Mouse (Mus musculus) naive thymus-derived CD4-positive, alpha-beta T cell, adult 5 months (primary cell): ENCODE data around the gene Itprid2. TPM values are rescaled to one million over a fixed set of nuclear protein-coding genes. Genes with fewer than 3 reads are reported as not detected.

ENCODE experiments used
- polyA plus RNA-seq: library from polyadenylated mRNA; unstranded; fragments of 100-300 nt; shearing (Covaris generic); gene quantifications from one replicate; pipeline ENCODE4 v1.2.1, GENCODE M21; 2017

Itprid2 gene
- polyA plus RNA-seq = 9.6 TPM

GRCm38 (mm10) chr2:79634528-79635400, at the start of gene Itprid2:
TSS of gene Itprid2 (plus strand) at chr2:79635352.

GRCm38 (mm10) chr2:79707575-79707974, 72.4 kb downstream of the Itprid2 start, which contains the start of gene Ppp1r1c:
TSS of gene Ppp1r1c (plus strand) at chr2:79707780.

Other genes starting within 250 kb of the Itprid2 start
- gene Neurod1, start 178.6 kb upstream of the Itprid2 start, polyA plus RNA-seq = not detected
- 3.4 TPM for gene Cerkl, start 178.6 kb upstream of the Itprid2 start, polyA plus RNA-seq
- gene Ppp1r1c, start 72.4 kb downstream of the Itprid2 start, polyA plus RNA-seq = not detected